Mouse (Mus musculus) liver, embryonic 11.5 days (tissue): ENCODE measurements around the gene Gm21586. TPM values are rescaled to one million over a fixed set of nuclear protein-coding genes. Genes with fewer than 3 reads are reported as not detected.
"Not testable (repeated sequence)": the region's sequence is repeated elsewhere in the genome, so short reads cannot be mapped to it uniquely, and the experiment has no call there.

Source experiments
- ATAC-seq: fragments of 200-750 bp; cut with Nextera tagmentation; replicated peaks from 2 replicates; pipeline ENCODE4 v1.8.0; 2017; ENCODE audit warnings: moderate number of reproducible peaks, mild to moderate bottlenecking, moderate TSS enrichment, moderate library complexity; ENCODE audit not compliant: low FRiP score
- DNase-seq: peaks from one replicate; pipeline ENCODE4 v3.0.0-alpha.2; 2017; ENCODE audit warnings: low spot score
- H3K27ac ChIP-seq: fragments of 300-500 bp; sonication (generic); 2 replicates; pipeline ENCODE4 v1.5.1; 2014; ENCODE audit warnings: mild to moderate bottlenecking, low read depth, low read length, control low read depth
- H3K27me3 ChIP-seq: fragments of 300-500 bp; sonication (generic); replicated peaks from 2 replicates; pipeline ENCODE4 v1.6.1; 2014; ENCODE audit warnings: low read length, mixed read lengths; ENCODE audit not compliant: control insufficient read depth, insufficient read depth
- H3K36me3 ChIP-seq: fragments of 300-500 bp; sonication (generic); 2 replicates; pipeline ENCODE4 v1.6.1; 2014; ENCODE audit warnings: mild to moderate bottlenecking, low read length, moderate library complexity, mixed read lengths; ENCODE audit not compliant: control insufficient read depth, insufficient read depth
- H3K4me1 ChIP-seq: fragments of 300-500 bp; sonication (generic); replicated peaks from 2 replicates; pipeline ENCODE4 v1.6.1; 2014; ENCODE audit warnings: low read length, mixed read lengths; ENCODE audit not compliant: control insufficient read depth, insufficient read depth
- H3K4me2 ChIP-seq: fragments of 300-500 bp; sonication (generic); 2 replicates; pipeline ENCODE4 v1.6.1; 2014; ENCODE audit warnings: mild to moderate bottlenecking, control low read depth, moderate library complexity
- H3K4me3 ChIP-seq: fragments of 300-500 bp; sonication (generic); 2 replicates; pipeline ENCODE4 v1.5.1; 2014; ENCODE audit warnings: low read depth, low read length, control low read depth
- H3K9ac ChIP-seq: fragments of 300-500 bp; sonication (generic); 2 replicates; pipeline ENCODE4 v1.6.1; 2014; ENCODE audit warnings: low read depth, low read length, control low read depth
- H3K9me3 ChIP-seq: fragments of 300-500 bp; sonication (generic); 2 replicates; pipeline ENCODE4 v1.6.1; 2016; ENCODE audit warnings: low read length, inconsistent platforms, mixed read lengths; ENCODE audit not compliant: control insufficient read depth
- WGBS: fragments of 180-500 bp; shearing (Covaris S2); extraction: QIAGEN DNeasy Blood & Tissue Kit; methylation state at CpG from one replicate; pipeline ENCODE4 v1.1.7; 2014; 5-methylcytosine and 5-hydroxymethylcytosine counted together
- polyA plus RNA-seq: library from polyadenylated mRNA; unstranded; fragments of >200 nt; fragmentation: Nextera tagmentation; extraction: Ambion mirVana; gene quantifications from 2 replicates; pipeline ENCODE4 v1.2.1, GENCODE M21; 2014

Gm21586 gene
- not detected in 2 replicates for polyA plus RNA-seq

- no CpG with 5 or more reads among the region's 18 CpGs for WGBS
- ATAC-seq, H3K9ac ChIP-seq, H3K36me3 ChIP-seq, H3K4me3 ChIP-seq, H3K4me1 ChIP-seq, DNase-seq, H3K27me3 ChIP-seq, H3K4me2 ChIP-seq, H3K9me3 ChIP-seq, H3K27ac ChIP-seq: not testable (repeated sequence)
Observed at GRCm38 (mm10) chr4:42439078-42439477, at the start of gene Gm21586. Gm21586 (plus strand) TSS chr4:42439378.

- not testable (repeated sequence) for H3K9ac ChIP-seq, H3K4me3 ChIP-seq, H3K36me3 ChIP-seq, ATAC-seq, H3K9me3 ChIP-seq, H3K27ac ChIP-seq, H3K4me1 ChIP-seq, DNase-seq, H3K27me3 ChIP-seq, H3K4me2 ChIP-seq
- no CpG with 5 or more reads among the region's 5 CpGs for WGBS
Observed at GRCm38 (mm10) chr4:42466452-42466851, 27.3 kb downstream of the Gm21586 start, which contains the start of gene Gm2163. Gm2163 (plus strand) TSS chr4:42466752.

Other genes starting within 250 kb of the Gm21586 start
- gene Gm10600, start 198.7 kb upstream of the Gm21586 start, polyA plus RNA-seq = not detected in 2 replicates
- not detected in 2 replicates for gene Ccl21b, start 183.6 kb upstream of the Gm21586 start, polyA plus RNA-seq
- gene Gm21953, start 145.1 kb upstream of the Gm21586 start, polyA plus RNA-seq = not detected in 2 replicates
- gene Fam205a3, start 121.0 kb upstream of the Gm21586 start, polyA plus RNA-seq = not detected in 2 replicates
- not detected in 2 replicates for gene Gm2163, start 27.4 kb downstream of the Gm21586 start, polyA plus RNA-seq
- gene Fam205a2, start 88.8 kb downstream of the Gm21586 start, polyA plus RNA-seq = not detected in 2 replicates
- gene Gm10591, start 172.8 kb downstream of the Gm21586 start, polyA plus RNA-seq = not detected in 2 replicates
- not detected in 2 replicates for gene Gm2564, start 190.3 kb downstream of the Gm21586 start, polyA plus RNA-seq
- gene Ccl27b, start 215.9 kb downstream of the Gm21586 start, polyA plus RNA-seq = not detected in 2 replicates
- gene Il11ra2, start 222.5 kb downstream of the Gm21586 start, polyA plus RNA-seq = not detected in 2 replicates